Mouse (Mus musculus) heart, embryonic 11.5 days (tissue): ENCODE measurements around the gene Fam174b. TPM values are rescaled to one million over a fixed set of nuclear protein-coding genes. Genes with fewer than 3 reads are reported as not detected.

Experiments
- ATAC-seq: fragments of 200-750 bp; cut with Nextera tagmentation; replicated peaks from 2 replicates; pipeline ENCODE4 v1.8.0; 2017; ENCODE audit warnings: moderate library complexity; ENCODE audit not compliant: insufficient number of reproducible peaks, low FRiP score, low TSS enrichment
- H3K27ac ChIP-seq: fragments of 300-500 bp; sonication (generic); 2 replicates; pipeline ENCODE4 v1.5.1; 2014; ENCODE audit warnings: mild to moderate bottlenecking, low read depth, low read length
- H3K27me3 ChIP-seq: fragments of 300-500 bp; sonication (generic); 2 replicates; pipeline ENCODE4 v1.6.1; 2014; ENCODE audit warnings: mild to moderate bottlenecking, low read length, mixed read lengths; ENCODE audit not compliant: control insufficient read depth, insufficient read depth
- H3K36me3 ChIP-seq: fragments of 300-500 bp; sonication (generic); 2 replicates; pipeline ENCODE4 v1.6.1; 2014; ENCODE audit warnings: mild to moderate bottlenecking, low read length, moderate library complexity, mixed read lengths; ENCODE audit not compliant: control insufficient read depth, insufficient read depth
- H3K4me1 ChIP-seq: fragments of 300-500 bp; sonication (generic); 2 replicates; pipeline ENCODE4 v1.6.1; 2014; ENCODE audit warnings: low read length; ENCODE audit not compliant: control insufficient read depth, insufficient read depth
- H3K4me2 ChIP-seq: fragments of 300-500 bp; sonication (generic); 2 replicates; pipeline ENCODE4 v1.6.1; 2014; ENCODE audit warnings: mild to moderate bottlenecking, moderate library complexity
- H3K4me3 ChIP-seq: fragments of 300-500 bp; sonication (generic); 2 replicates; pipeline ENCODE4 v1.5.1; 2014; ENCODE audit warnings: low read depth, low read length
- H3K9ac ChIP-seq: fragments of 300-500 bp; sonication (generic); 2 replicates; pipeline ENCODE4 v1.6.1; 2014; ENCODE audit warnings: mild to moderate bottlenecking, low read depth, low read length, moderate library complexity
- H3K9me3 ChIP-seq: fragments of 300-500 bp; sonication (generic); replicated peaks from 2 replicates; pipeline ENCODE4 v1.6.1; 2016; ENCODE audit warnings: low read length; ENCODE audit not compliant: control insufficient read depth
- WGBS: fragments of 180-500 bp; shearing (Covaris S2); extraction: QIAGEN DNeasy Blood & Tissue Kit; methylation state at CpG from one replicate; pipeline ENCODE4 v1.1.7; 2014; ENCODE audit not compliant: insufficient replicate concordance; 5-methylcytosine and 5-hydroxymethylcytosine counted together
- polyA plus RNA-seq: library from polyadenylated mRNA; unstranded; fragments of >200 nt; fragmentation: Nextera tagmentation; extraction: Ambion mirVana; gene quantifications from 2 replicates; pipeline ENCODE4 v1.2.1, GENCODE M21; 2014

Gene Fam174b
- polyA plus RNA-seq, 1 experiment from 2014 or later, result 30.8 TPM

DNA sequence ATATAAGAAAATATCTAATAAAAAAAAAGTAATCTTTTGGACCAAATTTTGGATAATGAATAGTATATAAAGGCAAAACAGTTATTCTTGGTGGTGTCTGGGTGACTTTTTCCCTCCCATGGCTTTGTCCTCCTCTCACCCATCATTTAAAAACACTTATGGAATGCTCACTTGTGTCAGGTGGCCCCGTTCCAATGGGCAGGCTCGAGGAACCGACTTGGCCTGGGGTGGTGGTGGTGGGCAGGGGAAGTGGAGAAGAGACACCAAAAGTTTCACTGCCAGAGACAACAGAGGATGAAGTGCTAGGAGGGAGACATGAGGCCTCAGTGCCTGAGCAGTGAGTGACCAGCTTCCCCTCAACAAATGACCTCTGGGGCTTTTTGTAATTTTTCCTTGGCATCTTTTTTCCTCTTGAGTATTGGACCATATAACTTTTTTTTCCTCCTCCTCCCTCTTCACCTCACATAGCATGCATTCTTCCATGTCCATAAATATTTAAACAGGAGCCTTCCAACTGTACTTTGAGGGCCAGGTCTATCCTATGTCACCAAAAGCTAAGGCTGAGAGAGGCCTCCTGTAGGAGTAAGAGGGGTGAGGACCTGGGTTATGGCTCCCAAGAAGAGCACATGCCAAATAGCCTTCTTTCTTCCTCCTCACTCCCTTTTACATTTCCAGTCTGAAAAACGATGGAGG lies 44.8 kb downstream of the Fam174b start:
- ATAC-seq, result no peak
- Histone ChIP-seq H3K9me3 (no peaks in the 10 kb centered on the region), H3K4me3 (no peak overlapping the region), H3K4me1 (no peaks in the 10 kb centered on the region), H3K27ac (no peak overlapping the region), H3K9ac (no peak overlapping the region), H3K36me3 (no peaks in the 10 kb centered on the region), H3K27me3 (no peaks in the 10 kb centered on the region), H3K4me2 (no peak overlapping the region)
- 81% methylated on average over 4 of the region's 4 CpGs for WGBS

DNA sequence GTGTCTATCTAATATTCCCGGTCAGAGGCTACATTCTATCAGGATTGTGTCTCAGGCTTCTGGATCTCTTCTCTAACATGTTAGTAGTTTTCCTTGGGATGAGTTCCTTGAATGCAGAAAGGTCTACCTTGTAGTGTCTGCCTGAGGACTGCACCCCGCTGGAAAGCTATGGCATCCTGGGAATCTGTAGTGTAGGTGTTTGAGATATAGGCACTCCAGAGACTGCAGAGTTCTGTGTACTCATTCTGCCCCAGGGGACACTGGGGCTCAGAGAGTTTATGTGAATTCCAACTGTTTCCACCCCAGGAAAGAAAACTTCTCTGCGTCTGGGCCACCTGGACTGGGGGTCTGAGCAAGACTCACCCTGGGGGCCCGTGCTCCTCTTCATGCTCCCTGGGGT lies 45.7 kb downstream of the Fam174b start:
- Histone ChIP-seq H3K36me3 (no peaks in the 10 kb centered on the region), H3K27ac (no peak overlapping the region), H3K27me3 (no peaks in the 10 kb centered on the region), H3K4me3 (no peak overlapping the region), H3K4me1 (no peaks in the 10 kb centered on the region), H3K9ac (no peak overlapping the region), H3K4me2 (no peak overlapping the region), H3K9me3 (no peaks in the 10 kb centered on the region)
- WGBS, result 64% methylated on average over 4 of the region's 4 CpGs
- ATAC-seq, result no peak

DNA sequence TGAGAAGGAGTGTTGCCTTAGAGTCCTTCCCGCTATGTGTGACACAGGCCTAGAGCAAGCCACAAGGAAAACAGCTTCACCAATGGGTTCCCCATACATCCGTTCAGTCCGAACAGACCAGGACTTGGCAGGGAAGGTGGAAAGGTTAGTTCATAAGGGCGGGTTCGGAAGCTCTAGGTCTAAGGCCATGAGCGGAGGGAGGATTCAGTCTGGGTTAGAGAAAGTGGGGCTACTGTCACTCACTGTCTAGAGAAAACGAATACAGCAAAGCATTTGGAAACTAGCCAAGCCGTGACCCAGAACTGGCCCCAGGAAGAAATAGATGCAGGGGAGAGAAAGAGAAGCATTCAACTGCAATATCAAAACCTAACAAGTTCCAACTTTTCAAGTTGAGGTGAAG lies 47.4 kb downstream of the Fam174b start:
- H3K4me2 ChIP-seq, result no peak overlapping the region
- no peak overlapping the region for H3K9ac ChIP-seq
- no peak overlapping the region for H3K4me3 ChIP-seq
- no peaks in the 10 kb centered on the region for H3K4me1 ChIP-seq
- H3K36me3 ChIP-seq, result no peaks in the 10 kb centered on the region
- ATAC-seq, result no peak
- H3K9me3 ChIP-seq, result no peaks in the 10 kb centered on the region
- H3K27me3 ChIP-seq, result no peaks in the 10 kb centered on the region
- 79% methylated on average over 8 of the region's 8 CpGs for WGBS
- no peak overlapping the region for H3K27ac ChIP-seq

DNA sequence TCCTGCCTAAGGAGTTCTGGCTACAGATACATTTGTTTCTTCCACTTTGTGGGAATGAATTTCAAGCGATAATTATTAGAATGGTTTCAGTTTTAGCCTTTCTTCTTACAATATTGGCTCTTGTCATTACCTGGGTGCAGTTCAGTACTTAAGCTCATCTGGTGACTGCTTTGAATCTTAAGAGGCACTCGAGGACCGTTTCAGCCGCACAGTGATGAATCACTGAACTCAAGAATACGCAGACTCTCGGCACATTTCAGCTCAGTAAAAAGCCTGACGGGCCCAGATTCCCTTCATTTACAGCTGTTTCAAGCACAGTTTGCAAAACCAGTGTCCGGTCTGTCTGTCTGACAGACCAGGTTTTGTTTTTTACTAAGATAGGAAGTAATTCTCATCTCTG lies 51.0 kb downstream of the Fam174b start:
- H3K27ac ChIP-seq, result no peak overlapping the region
- no peak for ATAC-seq
- H3K9ac ChIP-seq, result no peak overlapping the region
- H3K4me2 ChIP-seq, result no peak overlapping the region
- no peaks in the 10 kb centered on the region for H3K36me3 ChIP-seq
- H3K4me1 ChIP-seq, result no peaks in the 10 kb centered on the region
- no peak overlapping the region for H3K4me3 ChIP-seq
- no peaks in the 10 kb centered on the region; the same call in 1 of the 2 replicates for H3K27me3 ChIP-seq
- H3K9me3 ChIP-seq, result no peaks in the 10 kb centered on the region
- WGBS, result 69% methylated on average over 8 of the region's 8 CpGs

DNA sequence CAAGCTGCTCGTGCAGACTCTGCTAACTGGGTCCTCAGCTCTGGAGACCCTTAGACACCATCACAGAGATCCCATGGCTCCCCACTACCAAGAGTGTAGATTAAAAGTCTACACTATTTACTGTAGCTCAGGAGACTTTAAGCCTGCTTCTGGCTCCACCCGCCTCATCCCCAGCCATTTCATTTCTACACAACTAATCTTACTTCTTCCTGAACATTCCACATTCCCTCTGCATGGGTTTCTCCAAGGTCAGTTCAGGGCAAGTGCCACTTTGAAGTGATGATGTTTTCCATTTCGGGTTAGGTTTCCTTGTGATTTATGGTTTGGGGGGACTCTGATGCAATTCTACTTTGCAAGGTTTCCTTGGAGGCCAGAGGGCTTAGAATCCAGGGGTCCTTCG lies 52.1 kb downstream of the Fam174b start:
- no peak overlapping the region for H3K4me3 ChIP-seq
- ATAC-seq, result no peak
- H3K4me1 ChIP-seq, result no peaks in the 10 kb centered on the region
- no peaks in the 10 kb centered on the region for H3K36me3 ChIP-seq
- WGBS, result 67% methylated on average over 4 of the region's 4 CpGs
- no peak overlapping the region for H3K27ac ChIP-seq
- H3K9me3 ChIP-seq, result no peaks in the 10 kb centered on the region
- no peaks in the 10 kb centered on the region; the same call in 1 of the 2 replicates for H3K27me3 ChIP-seq
- H3K4me2 ChIP-seq, result no peak overlapping the region
- no peak overlapping the region for H3K9ac ChIP-seq

DNA sequence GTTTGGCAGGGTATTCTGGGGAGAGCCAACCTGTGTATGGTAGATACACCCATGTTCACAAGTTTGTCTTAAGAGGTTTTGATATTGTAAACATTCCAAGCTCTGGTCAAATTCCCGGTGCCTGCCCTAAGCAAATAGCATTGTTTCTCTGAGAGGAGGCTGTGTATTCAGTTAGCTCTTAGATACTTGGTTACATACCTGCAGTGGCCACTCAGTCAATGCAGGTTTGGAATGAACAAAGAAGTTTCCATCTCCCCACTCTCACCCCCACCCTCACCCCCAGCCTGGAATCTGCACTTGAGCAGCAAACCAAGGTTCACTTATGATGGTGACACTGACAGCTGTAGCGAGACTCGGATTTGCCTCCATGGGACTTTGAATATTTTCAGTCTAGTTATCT lies 52.5 kb downstream of the Fam174b start:
- ATAC-seq, result no peak
- H3K27ac ChIP-seq, result no peak overlapping the region
- H3K4me2 ChIP-seq, result no peak overlapping the region
- WGBS, result 63% methylated on average over 3 of the region's 3 CpGs
- H3K9me3 ChIP-seq, result no peaks in the 10 kb centered on the region
- no peaks in the 10 kb centered on the region for H3K36me3 ChIP-seq
- no peaks in the 10 kb centered on the region; the same call in 1 of the 2 replicates for H3K27me3 ChIP-seq
- H3K4me1 ChIP-seq, result no peaks in the 10 kb centered on the region
- no peak overlapping the region for H3K4me3 ChIP-seq
- H3K9ac ChIP-seq, result no peak overlapping the region

DNA sequence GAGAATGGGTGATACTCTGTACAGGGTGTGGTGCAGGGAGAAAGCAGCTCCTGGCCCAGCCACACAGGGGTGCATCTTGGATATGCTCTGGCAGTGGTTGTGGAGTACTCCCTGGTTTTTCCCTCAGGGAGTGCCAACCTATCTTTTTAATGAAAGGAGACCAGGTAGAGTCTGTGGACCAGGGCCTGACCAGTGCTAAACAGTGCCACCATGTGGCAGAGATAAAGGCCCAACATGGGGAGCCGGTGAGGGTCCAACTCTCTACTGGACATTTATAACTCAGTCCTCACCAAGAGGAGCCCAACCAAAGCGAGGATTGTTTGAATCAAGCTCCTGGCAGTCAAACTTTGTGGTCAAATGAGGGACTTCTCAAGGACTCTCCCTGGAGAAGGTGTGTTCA lies 69.2 kb downstream of the Fam174b start:
- Histone ChIP-seq H3K27me3 (no peaks in the 10 kb centered on the region), H3K36me3 (no peaks in the 10 kb centered on the region), H3K27ac (no peak overlapping the region), H3K4me3 (no peak overlapping the region), H3K9ac (no peak overlapping the region), H3K4me2 (no peak overlapping the region), H3K4me1 (no peaks in the 10 kb centered on the region), H3K9me3 (no peaks in the 10 kb centered on the region)
- no peak for ATAC-seq
- 50% methylated on average over 2 of the region's 2 CpGs for WGBS

DNA sequence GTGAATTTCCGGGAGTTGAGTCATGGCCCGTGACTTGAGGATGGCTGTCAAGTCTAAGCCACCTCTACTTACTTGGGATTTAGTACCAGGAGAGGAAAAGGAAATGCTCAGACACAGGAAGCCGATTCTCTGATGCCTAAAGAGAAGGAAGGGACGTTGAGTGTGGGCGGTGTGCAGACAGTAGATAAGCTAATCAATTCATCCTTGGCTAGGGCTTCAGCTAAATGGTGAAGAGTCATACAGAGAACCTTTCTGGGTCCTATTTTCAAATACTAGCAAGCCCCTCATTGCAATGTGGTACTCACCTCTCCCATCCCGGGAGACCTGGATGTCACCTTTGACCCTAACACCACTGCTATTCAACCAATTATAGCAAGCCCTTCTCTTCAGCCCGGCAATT lies 71.3 kb downstream of the Fam174b start:
- H3K4me2 ChIP-seq, result no peak overlapping the region
- H3K27me3 ChIP-seq, result no peaks in the 10 kb centered on the region
- H3K9me3 ChIP-seq, result no peaks in the 10 kb centered on the region
- ATAC-seq, result no peak
- no peaks in the 10 kb centered on the region for H3K4me1 ChIP-seq
- no peak overlapping the region for H3K9ac ChIP-seq
- 67% methylated on average over 7 of the region's 7 CpGs for WGBS
- no peak overlapping the region for H3K4me3 ChIP-seq
- H3K36me3 ChIP-seq, result no peaks in the 10 kb centered on the region
- H3K27ac ChIP-seq, result no peak overlapping the region

DNA sequence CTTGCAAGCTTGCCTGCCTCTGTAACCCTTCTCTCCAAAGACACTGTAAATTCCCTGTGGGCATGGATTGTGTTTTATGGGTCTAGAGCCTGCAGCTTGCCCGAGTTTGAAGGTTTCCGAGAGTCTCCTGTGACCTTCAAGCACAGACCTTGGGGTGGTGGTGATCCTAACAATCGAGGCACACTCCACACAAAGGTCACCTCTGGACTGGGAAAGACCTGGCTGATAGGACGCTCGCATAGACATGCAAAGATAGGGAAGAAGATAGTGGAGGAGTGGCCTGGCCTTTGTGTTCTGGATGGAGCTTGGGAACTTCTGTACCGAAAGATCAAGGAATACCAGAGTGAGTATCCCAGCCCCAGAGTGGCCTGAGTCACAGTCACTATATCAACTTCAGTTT lies 72.1 kb downstream of the Fam174b start:
- Histone ChIP-seq H3K4me1 (no peaks in the 10 kb centered on the region), H3K27me3 (no peaks in the 10 kb centered on the region), H3K4me3 (no peak overlapping the region), H3K9me3 (no peaks in the 10 kb centered on the region), H3K4me2 (no peak overlapping the region), H3K9ac (no peak overlapping the region), H3K36me3 (no peaks in the 10 kb centered on the region), H3K27ac (no peak overlapping the region)
- ATAC-seq, result no peak
- WGBS, result 69% methylated on average over 6 of the region's 6 CpGs
